Mouse (Mus musculus) CD4-positive, CD25-positive, alpha-beta regulatory T cell, adult 4 months (primary cell): Measurements from ENCODE around the gene Ubiad1. TPM values are rescaled to one million over a fixed set of nuclear protein-coding genes. Genes with fewer than 3 reads are reported as not detected.

Experiments
- ATAC-seq: one replicate; pipeline ENCODE4 v1.8.0; 2017
- polyA plus RNA-seq, 2 experiments: library from polyadenylated mRNA; unstranded; fragments of 100-300 nt; shearing (Covaris generic); gene quantifications; one replicate each; pipeline ENCODE4 v1.2.1; 2017

Gene Ubiad1
- polyA plus RNA-seq, 2 experiments from 2014 or later, result 8.7 to 12.9 TPM

DNA sequence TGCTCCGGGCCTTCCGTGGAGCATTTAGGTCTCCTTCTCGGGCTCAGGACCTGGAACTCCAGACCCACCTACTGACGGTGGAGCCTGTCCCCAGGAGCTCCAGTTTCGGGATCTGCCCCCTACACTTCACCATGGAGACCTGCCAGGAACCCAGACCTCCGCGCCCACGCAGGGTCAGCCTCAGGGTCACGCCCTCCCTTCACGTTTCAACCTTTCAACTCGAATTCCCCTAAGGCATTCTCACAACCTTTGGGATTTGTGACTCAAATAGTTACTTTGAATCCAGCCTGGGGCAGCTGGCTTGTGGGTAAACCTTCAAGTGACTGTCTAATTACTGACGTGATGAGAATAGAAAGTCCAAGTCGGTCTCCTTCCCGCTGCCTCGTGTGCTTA lies 4.3 kb upstream of the Ubiad1 start:
- ATAC-seq, result no peak

DNA sequence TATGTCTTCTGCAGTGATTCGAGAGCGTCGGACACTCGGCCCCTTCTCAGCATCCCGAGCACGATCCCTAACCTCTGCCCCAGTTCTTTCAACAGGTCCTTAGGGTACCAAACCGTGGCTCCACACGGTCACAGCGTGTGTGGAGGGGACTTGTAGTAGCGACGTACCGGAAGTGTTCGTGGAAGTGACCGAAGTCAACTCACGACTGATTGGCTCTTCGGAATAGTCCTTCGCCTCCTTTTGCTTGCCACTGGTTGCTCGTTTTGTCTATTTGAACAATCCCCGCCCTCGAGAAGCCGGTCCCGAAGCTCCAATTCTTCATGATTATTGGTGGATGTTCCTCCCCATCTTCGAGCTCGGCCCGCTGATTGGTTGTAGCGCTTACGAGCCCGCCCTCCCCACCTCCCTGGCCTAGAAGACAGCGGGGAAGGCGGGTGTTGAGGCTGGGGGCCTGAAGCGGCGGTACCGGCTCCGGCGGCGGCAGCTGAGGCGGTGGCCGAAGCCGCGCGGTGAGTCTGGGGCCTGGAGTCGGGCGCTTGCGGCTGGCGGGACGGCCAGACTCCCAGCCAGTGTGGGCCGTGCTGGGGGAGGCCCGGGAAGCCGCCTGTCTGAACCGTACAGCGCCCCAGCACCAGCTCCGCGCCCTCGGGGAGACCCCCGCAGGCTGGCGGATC lies 3.7 kb upstream of the Ubiad1 start, which contains the start of gene Mtor:
Mtor (plus strand) TSS at position 433 of the 674 bp plus-strand sequence.
- peak; percentile 94 for ATAC-seq

- no peak for ATAC-seq
Measured at GRCm38 (mm10) chr4:148442598-148442997, 2.0 kb downstream of the Ubiad1 start.

DNA sequence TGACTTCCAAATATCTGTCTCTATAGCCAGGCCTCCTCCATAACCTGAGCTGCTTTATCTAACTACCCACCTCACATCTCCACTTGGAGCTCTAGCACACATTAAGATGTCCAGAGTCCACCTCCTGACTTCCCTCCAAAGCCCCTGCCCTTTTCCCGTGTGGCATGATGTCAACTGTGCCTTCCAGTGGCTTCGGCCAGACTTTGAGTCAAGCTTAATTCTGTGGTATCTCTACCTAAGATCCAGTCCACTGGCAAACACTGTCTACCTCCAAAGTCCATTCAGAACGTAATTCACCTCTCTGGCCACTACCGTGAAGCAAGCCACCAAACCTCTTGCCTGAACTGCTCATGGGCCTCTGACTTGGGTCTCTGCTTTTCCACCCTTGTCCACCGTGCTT lies 2.6 kb downstream of the Ubiad1 start:
- no peak for ATAC-seq

- no peak for ATAC-seq
Measured at GRCm38 (mm10) chr4:148435657-148436330, 8.8 kb downstream of the Ubiad1 start.

DNA sequence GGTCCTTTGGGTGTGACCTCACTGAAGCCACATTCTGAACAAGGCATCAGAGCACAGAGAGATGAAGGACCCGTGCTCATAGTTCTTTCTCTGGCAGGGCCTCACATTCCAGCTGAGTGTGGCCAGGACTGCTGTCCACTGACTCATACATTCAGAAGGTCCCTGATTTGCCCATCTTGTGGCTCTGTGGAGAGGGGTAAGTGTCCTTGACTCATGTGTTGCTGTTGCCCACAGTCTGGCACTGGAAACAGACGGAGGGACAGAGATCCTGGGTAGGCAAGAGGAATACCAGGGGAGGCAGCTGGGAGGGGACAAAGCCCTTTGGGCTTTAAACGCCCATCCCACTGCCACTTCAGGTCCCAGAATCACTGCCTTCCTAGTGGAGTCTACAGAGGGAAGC lies 9.5 kb downstream of the Ubiad1 start:
- no peak for ATAC-seq

DNA sequence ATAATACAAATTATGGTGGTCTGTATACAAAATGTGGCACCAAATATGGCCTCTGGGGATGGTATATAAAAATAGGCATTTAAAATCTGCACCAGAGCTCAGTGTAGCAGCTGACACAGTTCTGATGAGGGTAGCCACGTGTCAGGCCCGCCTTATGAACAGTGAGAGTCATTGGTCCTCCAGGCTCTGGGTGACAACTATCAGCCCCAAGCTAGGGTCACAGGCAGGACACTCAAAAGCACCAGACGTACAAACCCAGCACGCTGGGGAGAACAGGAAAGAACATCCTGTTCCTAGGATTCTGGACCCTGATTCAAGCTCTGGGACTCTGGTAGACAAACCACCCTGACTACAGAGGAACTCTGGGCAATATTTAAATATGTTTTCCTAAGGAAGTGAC lies 10.0 kb downstream of the Ubiad1 start:
- ATAC-seq, result no peak

GRCm38 (mm10) chr4:148433813-148434212 lies 10.8 kb downstream of the Ubiad1 start:
- no peak for ATAC-seq

DNA sequence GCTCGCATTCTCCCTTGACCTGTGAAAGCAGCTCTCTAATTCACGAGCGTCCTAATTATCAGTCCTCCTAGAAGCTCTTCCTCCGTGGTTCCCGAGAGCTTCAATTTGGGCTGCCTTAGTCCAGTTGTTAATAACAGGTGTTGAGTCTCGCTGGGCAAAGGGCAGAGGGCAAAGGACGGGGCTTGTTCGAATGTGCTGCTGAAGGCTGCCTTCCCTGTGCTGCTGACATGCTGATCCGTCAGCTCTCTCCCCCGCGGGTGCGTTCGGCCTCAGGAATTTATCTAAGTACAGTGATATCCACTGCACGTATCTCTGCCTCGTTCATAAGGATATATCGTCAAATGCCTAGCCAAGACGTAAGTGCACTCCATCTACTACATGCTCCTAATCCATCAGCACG lies 11.2 kb downstream of the Ubiad1 start:
- ATAC-seq, result no peak

GRCm38 (mm10) chr4:148432488-148432887 lies 12.1 kb downstream of the Ubiad1 start:
- no peak for ATAC-seq

DNA sequence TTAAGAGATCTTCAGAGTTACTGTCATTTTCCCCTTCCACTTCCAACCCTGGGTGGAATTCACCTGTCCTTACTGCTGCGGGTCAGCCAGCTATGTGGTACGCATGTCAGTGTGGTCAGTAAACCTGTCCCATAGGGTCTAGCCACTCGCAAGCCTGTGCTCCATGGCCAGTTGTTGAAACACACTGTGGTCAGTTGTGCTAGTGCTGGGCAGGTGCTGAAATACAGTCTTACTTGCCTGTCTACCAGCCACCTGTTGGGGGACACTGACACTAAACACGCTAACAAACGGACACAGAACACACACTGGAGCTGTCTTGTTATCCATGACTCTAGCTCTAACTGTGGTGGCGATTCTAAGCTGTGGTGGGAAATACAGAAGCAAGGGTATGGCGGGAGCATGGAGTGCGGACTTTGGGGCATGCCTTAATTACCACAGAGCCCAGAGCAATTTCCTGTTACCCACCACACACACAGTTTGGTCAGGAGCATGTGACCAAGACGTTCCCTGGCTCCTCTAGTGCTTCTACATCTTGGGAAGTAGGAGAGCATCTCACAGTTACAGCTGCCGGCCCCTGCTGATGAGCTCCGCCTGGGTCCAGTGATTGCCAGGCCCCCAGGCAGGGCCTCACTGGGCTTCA lies 13.6 kb downstream of the Ubiad1 start:
- no peak for ATAC-seq

DNA sequence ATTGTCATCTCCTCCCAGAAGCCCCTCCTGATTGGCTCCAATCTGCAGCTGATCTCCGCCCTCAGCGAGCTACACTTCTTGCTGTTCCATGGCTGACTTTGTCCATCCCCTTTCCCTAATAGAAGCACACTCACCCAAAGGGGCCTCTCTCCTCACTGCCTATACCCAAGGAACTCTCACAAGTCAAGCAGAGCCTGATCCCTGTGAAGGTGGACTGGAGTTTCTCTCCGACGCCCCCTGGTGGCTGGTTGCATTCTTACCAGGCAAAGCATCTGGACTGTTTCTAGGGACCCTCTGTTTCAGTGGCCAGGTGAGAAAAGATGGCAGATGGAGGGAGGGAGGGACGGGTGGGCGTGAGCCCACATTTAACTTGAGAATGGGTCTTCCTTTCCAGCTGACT lies 14.9 kb downstream of the Ubiad1 start:
- ATAC-seq, result no peak

GRCm38 (mm10) chr4:148429121-148429520 lies 15.4 kb downstream of the Ubiad1 start:
- ATAC-seq, result no peak

DNA sequence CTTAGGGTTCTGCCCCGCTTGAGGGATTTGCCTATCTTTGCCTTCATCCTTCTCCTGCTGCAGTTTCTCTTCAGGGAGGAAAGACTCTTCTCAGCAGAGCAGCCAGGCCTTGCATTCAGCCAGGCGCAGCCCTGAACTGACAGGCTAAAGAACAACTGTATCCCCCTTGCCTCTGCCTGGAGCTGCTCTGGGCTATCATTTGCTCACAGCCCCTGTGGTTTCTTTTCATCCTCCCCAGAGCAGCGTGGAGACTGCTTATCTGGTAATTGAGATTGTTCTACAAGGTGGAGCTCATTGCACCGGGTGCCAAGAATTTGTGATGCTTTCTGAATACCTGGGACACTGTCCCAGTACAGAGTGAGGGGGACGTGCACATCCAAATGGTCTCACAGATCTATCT lies 16.0 kb downstream of the Ubiad1 start:
- ATAC-seq, result no peak

- no peak for ATAC-seq
Measured at GRCm38 (mm10) chr4:148426950-148427850, 17.4 kb downstream of the Ubiad1 start.

GRCm38 (mm10) chr4:148417559-148417958 lies 27.0 kb downstream of the Ubiad1 start:
- ATAC-seq, result no peak

DNA sequence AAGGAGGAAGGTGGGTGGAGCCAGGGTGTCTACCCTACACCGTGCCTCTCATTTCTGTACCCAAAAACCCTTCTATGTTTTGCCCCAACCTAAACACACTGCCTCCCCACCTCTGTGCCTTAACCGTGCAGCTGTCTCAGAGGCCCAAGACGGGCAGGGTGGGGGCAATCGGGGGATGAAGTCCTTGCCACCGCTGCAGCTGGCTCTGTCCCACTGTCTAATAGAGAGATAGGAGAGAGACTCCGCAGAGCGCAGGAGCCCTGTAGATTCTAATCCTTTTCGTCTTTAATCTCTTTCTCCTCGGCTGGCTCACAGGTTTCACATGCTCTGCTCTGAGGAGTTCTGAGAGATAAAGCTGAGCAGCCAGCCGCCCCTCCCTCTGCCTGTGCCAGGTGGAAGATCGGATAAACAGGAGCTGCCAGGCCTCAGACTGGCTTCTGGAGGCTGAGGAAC lies 27.5 kb downstream of the Ubiad1 start:
- ATAC-seq, result no peak

DNA sequence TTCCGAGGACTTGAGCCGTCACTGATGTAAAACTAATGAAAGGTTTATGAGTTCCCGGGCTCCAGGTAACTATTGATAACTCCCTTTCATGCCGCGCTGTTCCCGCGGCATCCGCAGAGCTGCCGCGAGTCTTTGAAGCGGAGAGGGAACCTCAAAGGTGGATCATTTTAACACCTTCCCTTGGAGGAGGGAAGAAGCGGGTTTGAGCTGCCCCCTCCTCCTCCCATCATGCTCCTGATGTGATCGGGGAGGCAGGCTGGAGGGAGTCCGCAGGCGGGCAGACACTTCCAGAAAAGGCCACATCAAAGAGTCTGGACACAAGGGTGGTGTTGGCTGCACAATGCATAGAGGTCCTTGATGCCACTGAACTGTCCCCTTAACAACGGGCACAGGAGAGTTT lies 29.0 kb downstream of the Ubiad1 start:
- no peak for ATAC-seq

DNA sequence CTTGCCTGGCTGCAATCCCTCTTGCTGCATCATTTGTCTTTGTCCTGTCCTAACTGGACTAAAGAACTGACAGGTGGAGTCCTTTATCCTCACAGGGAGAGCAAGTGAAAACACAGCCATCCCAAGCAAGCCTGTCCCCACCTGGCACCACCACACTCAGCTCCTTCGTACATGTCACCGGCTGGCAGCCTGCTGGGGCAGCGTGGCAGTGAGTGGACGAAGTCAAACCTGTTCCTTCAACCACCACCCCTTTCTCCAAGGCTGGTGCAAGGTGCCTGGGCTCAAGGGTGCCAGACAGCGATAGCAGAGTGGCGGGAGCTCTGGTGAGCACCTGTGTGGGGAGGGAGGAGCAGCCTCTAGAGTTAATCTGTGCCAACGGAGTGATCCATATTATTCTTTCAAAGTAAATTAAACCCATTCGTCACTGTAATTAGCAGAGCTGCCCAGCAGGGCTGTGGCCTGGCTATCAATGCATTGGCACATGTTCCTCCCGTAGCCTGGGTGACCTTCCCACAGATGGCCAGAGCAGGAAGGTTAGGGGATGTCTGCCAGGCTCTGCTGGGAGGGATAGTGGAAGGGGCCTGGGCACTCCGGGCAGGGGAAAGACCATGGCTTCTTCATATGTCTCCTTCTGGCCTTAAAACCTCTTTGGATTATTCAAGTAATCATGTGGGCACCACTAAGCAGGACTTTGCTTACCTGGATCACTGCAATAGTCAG lies 36.2 kb downstream of the Ubiad1 start:
- ATAC-seq, result no peak

- ATAC-seq, result no peak
Measured at GRCm38 (mm10) chr4:148405255-148405788, 39.2 kb downstream of the Ubiad1 start.

DNA sequence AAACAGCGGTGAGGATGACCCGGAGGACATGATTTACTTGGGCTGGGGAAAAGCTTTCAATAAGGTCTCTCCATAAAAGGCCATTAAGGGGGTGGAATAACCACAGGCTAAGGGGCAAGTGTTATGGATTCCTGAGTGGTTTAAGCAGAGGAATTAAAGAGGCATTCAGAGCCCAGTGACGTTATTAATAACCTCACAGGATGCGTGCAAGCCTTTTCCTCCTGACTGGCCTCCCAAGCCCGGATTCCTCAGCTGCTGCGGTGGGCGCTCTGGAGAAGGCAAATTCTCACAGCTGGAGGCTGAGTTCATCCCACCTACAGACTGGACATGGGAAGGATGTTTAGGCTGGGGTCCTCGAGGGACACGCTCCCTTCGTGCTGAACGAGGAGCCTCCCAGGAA lies 39.8 kb downstream of the Ubiad1 start:
- ATAC-seq, result no peak

DNA sequence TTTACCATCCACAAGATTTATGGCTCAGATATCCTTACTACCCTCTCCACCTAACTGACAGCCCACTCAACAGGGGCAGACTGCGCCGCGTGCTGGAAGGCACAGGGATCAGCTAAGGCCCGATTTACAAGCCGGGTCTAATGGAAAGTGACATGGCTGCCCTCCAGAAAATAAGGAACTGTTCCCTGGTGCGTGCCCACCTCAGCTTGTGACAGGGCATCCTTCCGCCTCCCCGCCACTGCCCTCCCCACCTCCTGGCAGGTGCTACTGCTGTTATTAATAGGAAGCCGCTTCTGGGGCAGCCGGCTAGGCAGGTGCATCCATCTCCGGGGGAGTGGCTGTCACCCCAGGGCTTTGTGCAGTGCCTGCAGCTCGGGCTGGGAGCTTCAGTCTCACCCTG lies 41.2 kb downstream of the Ubiad1 start:
- ATAC-seq, result no peak
